Mouse (Mus musculus) heart, embryonic 14.5 days (tissue): Measurements from ENCODE around the gene Rwdd3. TPM values are rescaled to one million over a fixed set of nuclear protein-coding genes. Genes with fewer than 3 reads are reported as not detected.

Experiments used
- ATAC-seq: fragments of 200-750 bp; cut with Nextera tagmentation; 2 replicates; pipeline ENCODE4 v1.8.0; 2017; ENCODE audit warnings: low read depth, moderate TSS enrichment; ENCODE audit not compliant: insufficient number of reproducible peaks, insufficient read depth, low FRiP score
- H3K27ac ChIP-seq, 2 experiments: fragments of 200-500 bp in 1 of 2; fragments of 300-500 bp in 1 of 2; sonication (generic) in 1 of 2; replicated peaks in 1 of 2; 2 replicates each; pipeline ENCODE4 v1.5.1; 2012 to 2014; ENCODE audit warnings: low read depth in 2 of 2, low read length in 2 of 2, control low read depth in 1 of 2, mild to moderate bottlenecking in 1 of 2, mixed read lengths in 1 of 2; ENCODE audit not compliant: control insufficient read depth in 1 of 2, insufficient read depth in 1 of 2
- H3K27me3 ChIP-seq: fragments of 300-500 bp; sonication (generic); 2 replicates; pipeline ENCODE4 v1.6.1; 2014; ENCODE audit warnings: mild to moderate bottlenecking, low read length, control low read depth; ENCODE audit not compliant: control insufficient read depth, insufficient read depth
- H3K36me3 ChIP-seq: fragments of 300-500 bp; sonication (generic); 2 replicates; pipeline ENCODE4 v1.6.1; 2014; ENCODE audit warnings: mild to moderate bottlenecking, control low read depth, low read length, mixed read lengths; ENCODE audit not compliant: control insufficient read depth, insufficient read depth
- H3K4me1 ChIP-seq, 2 experiments: fragments of 200-500 bp in 1 of 2; fragments of 300-500 bp in 1 of 2; sonication (generic) in 1 of 2; 2 replicates each; pipeline ENCODE4 v1.6.1; 2012 to 2014; ENCODE audit warnings: low read length in 2 of 2, control low read depth in 1 of 2, mixed read lengths in 1 of 2; ENCODE audit not compliant: control insufficient read depth in 2 of 2, insufficient read depth in 2 of 2
- H3K4me2 ChIP-seq: fragments of 300-500 bp; sonication (generic); 2 replicates; pipeline ENCODE4 v1.6.1; 2014; ENCODE audit warnings: mild to moderate bottlenecking, low read length
- H3K4me3 ChIP-seq, 2 experiments: fragments of 200-500 bp in 1 of 2; fragments of 300-500 bp in 1 of 2; sonication (generic) in 1 of 2; 2 replicates each; pipeline ENCODE4 v1.5.1; 2012 to 2014; ENCODE audit warnings: low read length in 2 of 2, mild to moderate bottlenecking in 2 of 2, control low read depth in 1 of 2, low read depth in 1 of 2, moderate library complexity in 1 of 2; ENCODE audit not compliant: control insufficient read depth in 1 of 2, insufficient read depth in 1 of 2
- H3K9ac ChIP-seq: fragments of 300-500 bp; sonication (generic); 2 replicates; pipeline ENCODE4 v1.6.1; 2014; ENCODE audit warnings: mild to moderate bottlenecking, low read length
- H3K9me3 ChIP-seq: fragments of 300-500 bp; sonication (generic); 2 replicates; pipeline ENCODE4 v1.6.1; 2016; ENCODE audit warnings: low read length, control low read depth; ENCODE audit not compliant: control insufficient read depth
- WGBS: fragments of 180-500 bp; shearing (Covaris S2); extraction: QIAGEN DNeasy Blood & Tissue Kit; methylation state at CpG from one replicate; pipeline ENCODE4 v1.1.7; 2014; 5-methylcytosine and 5-hydroxymethylcytosine counted together
- polyA plus RNA-seq: library from polyadenylated mRNA; unstranded; fragments of >200 nt; fragmentation: Nextera tagmentation; extraction: Ambion mirVana; gene quantifications from 2 replicates; pipeline ENCODE4 v1.2.1, GENCODE M21; 2014

Gene Rwdd3
- polyA plus RNA-seq: 4.0 and 4.2 TPM in 2 replicates

DNA sequence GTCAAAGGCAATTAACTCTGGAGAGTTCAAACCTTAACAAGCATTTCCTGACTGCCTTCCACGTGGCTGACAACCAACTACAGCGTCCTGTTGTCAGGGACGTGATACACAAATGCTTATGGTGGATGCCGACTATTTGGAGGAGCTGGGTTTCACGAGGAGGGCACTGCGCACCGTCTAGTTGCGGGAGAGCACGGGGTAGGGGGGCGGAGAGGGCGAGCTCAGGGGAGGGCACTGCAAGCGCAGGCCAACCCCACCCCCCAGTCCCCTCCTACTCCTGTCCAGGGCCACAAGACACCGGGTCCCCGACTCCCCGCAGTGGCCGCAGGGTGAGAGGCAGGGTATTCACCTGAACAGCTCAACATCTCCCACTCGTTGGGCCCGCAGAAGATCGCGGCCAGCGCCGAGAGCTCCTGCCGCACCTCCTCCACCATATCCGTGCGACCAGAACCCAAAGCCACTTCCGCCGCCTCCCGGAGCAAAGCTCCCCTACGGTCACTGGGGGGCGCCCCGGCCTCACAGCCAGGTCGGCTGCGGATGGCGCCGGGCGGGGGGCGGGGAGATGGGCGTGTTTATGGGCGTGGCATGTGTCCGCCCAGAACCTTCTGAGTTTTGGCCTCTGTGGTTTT is at the start of gene Rwdd3:
Gene Rwdd3, minus strand, starts transcription at position 453 of the 629 bp plus-strand sequence.
- WGBS: under 1% methylated on average over 40 of the region's 40 CpGs
- Histone ChIP-seq H3K27me3 (no peaks in the 10 kb centered on the region), H3K36me3 (no peaks in the 10 kb centered on the region), H3K9me3 (peaks cover 4% of the 10 kb centered on the region; the same call in 1 of the 2 replicates), H3K4me3 (peak within 1 kb of the TSS; percentile 75 to 76), H3K27ac (peak within 1 kb of the TSS; percentile 62 to 65; a peak in 3 of 4 replicates), H3K4me1 (peaks cover 0 to 4% of the 10 kb centered on the region in 2 experiments; a peak in 1 of 4 replicates), H3K9ac (peak within 1 kb of the TSS; percentile 84), H3K4me2 (peak within 1 kb of the TSS; percentile 82)
- ATAC-seq: peak; percentile 92

- Histone ChIP-seq H3K4me3 (no peak overlapping the region), H3K9ac (no peak overlapping the region), H3K27me3 (no peaks in the 10 kb centered on the region), H3K27ac (no peak overlapping the region), H3K4me1 (peaks cover 6 to 13% of the 10 kb centered on the region in 2 experiments), H3K36me3 (no peaks in the 10 kb centered on the region), H3K4me2 (no peak overlapping the region), H3K9me3 (no peaks in the 10 kb centered on the region)
- WGBS: 92% methylated on average over 6 of the region's 6 CpGs
- no peak for ATAC-seq
These were observed 45.5 kb upstream of the Rwdd3 start for GRCm38 (mm10) chr3:121217011-121217410.

DNA sequence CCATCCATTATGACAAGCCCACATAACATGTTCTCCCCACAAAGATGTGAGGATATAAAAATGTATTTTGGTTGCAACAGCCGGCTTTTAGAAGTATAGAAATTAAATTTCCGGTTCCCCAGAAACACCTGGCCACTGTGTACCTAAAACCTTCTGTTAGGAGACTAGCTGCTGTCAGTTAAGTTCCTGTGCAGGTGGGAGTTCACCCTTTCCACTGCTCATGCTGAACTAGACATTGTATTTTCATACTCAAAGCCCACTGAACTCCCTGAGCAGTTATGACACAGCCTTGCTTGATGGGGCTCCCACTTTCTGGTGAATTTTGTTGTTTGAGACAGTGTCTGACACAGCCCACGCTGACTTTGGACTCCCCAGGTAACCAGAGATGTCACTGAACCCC is 42.0 kb upstream of the Rwdd3 start:
- H3K9ac ChIP-seq: no peak overlapping the region
- 84% methylated on average over 3 of the region's 3 CpGs for WGBS
- H3K27me3 ChIP-seq: no peaks in the 10 kb centered on the region
- no peaks in the 10 kb centered on the region for H3K36me3 ChIP-seq
- H3K9me3 ChIP-seq: no peaks in the 10 kb centered on the region
- ATAC-seq: no peak
- no peak overlapping the region for H3K4me3 ChIP-seq
- no peaks in the 10 kb centered on the region for H3K4me1 ChIP-seq
- no peak overlapping the region for H3K27ac ChIP-seq
- no peak overlapping the region for H3K4me2 ChIP-seq

- Histone ChIP-seq H3K4me1 (no peaks in the 10 kb centered on the region), H3K27me3 (no peaks in the 10 kb centered on the region), H3K4me3 (no peak overlapping the region), H3K9me3 (no peaks in the 10 kb centered on the region), H3K4me2 (no peak overlapping the region), H3K36me3 (no peaks in the 10 kb centered on the region), H3K9ac (no peak overlapping the region), H3K27ac (no peak overlapping the region)
- ATAC-seq: no peak
- WGBS: 47% methylated on average over 1 of the region's 1 CpGs
These were observed 40.7 kb upstream of the Rwdd3 start for GRCm38 (mm10) chr3:121212156-121212555.

DNA sequence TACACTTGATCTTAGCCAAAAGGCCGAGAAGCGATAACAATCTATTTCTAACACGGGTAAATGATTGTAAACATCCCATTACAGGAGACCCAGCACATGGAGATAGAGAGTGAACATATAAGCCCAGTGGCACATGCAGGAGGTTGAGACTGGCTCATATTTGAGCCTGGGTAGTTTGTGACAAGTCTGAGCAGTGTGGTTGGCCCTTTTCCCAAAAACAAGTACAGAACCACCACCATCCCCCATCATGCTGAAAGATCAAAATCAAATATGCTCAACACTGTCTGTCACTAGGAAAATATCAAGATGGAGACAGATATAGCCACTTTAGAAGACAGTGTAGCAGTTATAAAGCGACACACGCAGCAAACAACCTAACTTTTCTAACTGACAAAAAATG is 37.5 kb upstream of the Rwdd3 start:
- H3K4me2 ChIP-seq: no peak overlapping the region

GRCm38 (mm10) chr3:121206202-121206882 is 34.8 kb upstream of the Rwdd3 start:
- no peak overlapping the region for H3K9ac ChIP-seq
- no peak for ATAC-seq
- 88% methylated on average over 19 of the region's 19 CpGs for whole genome bisulfite sequencing

More for the DNA sequence above, 37.5 kb upstream of the Rwdd3 start:
- no peak overlapping the region for H3K4me3 ChIP-seq
- H3K36me3 ChIP-seq: no peaks in the 10 kb centered on the region
- ATAC-seq: no peak
- H3K9me3 ChIP-seq: no peaks in the 10 kb centered on the region
- no peaks in the 10 kb centered on the region for H3K27me3 ChIP-seq
- H3K27ac ChIP-seq: no peak overlapping the region
- WGBS: 89% methylated on average over 5 of the region's 5 CpGs
- H3K4me1 ChIP-seq: no peaks in the 10 kb centered on the region
- no peak overlapping the region for H3K9ac ChIP-seq

DNA sequence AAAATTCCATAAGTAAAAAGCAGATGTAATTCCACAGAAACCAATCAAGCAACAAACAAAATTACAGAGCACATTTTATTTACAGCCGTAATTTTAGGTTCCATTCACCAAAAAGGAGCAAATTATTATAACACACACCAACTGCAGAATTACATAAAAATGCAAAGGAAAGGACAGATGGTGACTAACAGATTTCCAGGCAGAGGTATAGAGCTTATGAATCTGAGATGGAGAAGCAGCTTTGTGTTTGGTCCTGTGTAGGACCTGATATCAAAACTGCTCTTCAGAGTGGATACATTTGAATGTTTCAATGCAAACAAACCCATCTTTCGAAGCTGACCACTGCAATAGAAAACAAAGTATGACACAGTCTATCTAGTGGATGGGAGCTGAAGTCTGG is 31.1 kb upstream of the Rwdd3 start:
- no peak overlapping the region for H3K4me3 ChIP-seq
- H3K36me3 ChIP-seq: no peaks in the 10 kb centered on the region
- no peak overlapping the region for H3K4me2 ChIP-seq
- H3K27ac ChIP-seq: no peak overlapping the region
- no peaks in the 10 kb centered on the region for H3K9me3 ChIP-seq
- ATAC-seq: no peak
- H3K4me1 ChIP-seq: peaks cover 0 to 4% of the 10 kb centered on the region in 2 experiments; a peak in 1 of 4 replicates
- no peak overlapping the region for H3K9ac ChIP-seq
- 90% methylated on average over 2 of the region's 2 CpGs for WGBS
- no peaks in the 10 kb centered on the region for H3K27me3 ChIP-seq

More at GRCm38 (mm10) chr3:121206202-121206882, 34.8 kb upstream of the Rwdd3 start:
- Histone ChIP-seq H3K4me3 (no peak overlapping the region), H3K36me3 (no peaks in the 10 kb centered on the region), H3K9me3 (no peaks in the 10 kb centered on the region), H3K27ac (no peak overlapping the region), H3K4me1 (no peaks in the 10 kb centered on the region), H3K4me2 (no peak overlapping the region), H3K27me3 (no peaks in the 10 kb centered on the region)
